Mouse (Mus musculus) ES-Bruce4 (cell line): Measurements from ENCODE around the gene Tceal9.

ENCODE experiments used
- CTCF ChIP-seq: IDR thresholded peaks from one replicate; pipeline ENCODE4 v1.8.1; 2011; ENCODE audit warnings: low read depth, low read length
- POLR2A ChIP-seq: IDR thresholded peaks from one replicate; pipeline ENCODE4 v1.8.1; 2011; ENCODE audit warnings: low read length; ENCODE audit not compliant: insufficient read depth

- TF ChIP-seq POLR2A (no peak), CTCF (no peak)
Measured at GRCm38 (mm10) chrX:136243181-136243580, 1.7 kb upstream of the Tceal9 start.
